Mouse (Mus musculus) yolk sac, embryonic 10.5 days (tissue): ENCODE measurements around the gene Aldh3b1.
A peak's percentile ranks its signal among the peaks of the same experiment; 100 is the strongest.
"Not testable (repeated sequence)": the region's sequence is repeated elsewhere in the genome, so short reads cannot be mapped to it uniquely, and the experiment has no call there.

Source experiments
- DNase-seq: peaks from one replicate; pipeline ENCODE4 v3.0.0-alpha.2; 2017; ENCODE audit warnings: low spot score

Aldh3b1 gene

GRCm38 (mm10) chr19:3929211-3929941, at the start of gene Aldh3b1:
Gene Aldh3b1 (minus strand): TSS chr19:3929808.
- no peak for DNase-seq

GRCm38 (mm10) chr19:3975866-3976265, 46.3 kb upstream of the Aldh3b1 start:
- no peak for DNase-seq

- not testable (repeated sequence) for DNase-seq
These were observed 45.0 kb upstream of the Aldh3b1 start for GRCm38 (mm10) chr19:3974608-3975007.

GRCm38 (mm10) chr19:3972229-3972628, 42.6 kb upstream of the Aldh3b1 start, which contains the start of gene Aldh3b2:
Gene Aldh3b2 (plus strand): TSS chr19:3972328.
- DNase-seq = no peak

- DNase-seq = no peak
These were observed 37.6 kb upstream of the Aldh3b1 start for GRCm38 (mm10) chr19:3967258-3967657.

- DNase-seq = no peak
These were observed 36.9 kb upstream of the Aldh3b1 start for GRCm38 (mm10) chr19:3966330-3967075.

GRCm38 (mm10) chr19:3964030-3964429, 34.4 kb upstream of the Aldh3b1 start:
- DNase-seq = no peak

GRCm38 (mm10) chr19:3962469-3962868, 32.9 kb upstream of the Aldh3b1 start:
- DNase-seq = no peak

GRCm38 (mm10) chr19:3961805-3962204, 32.2 kb upstream of the Aldh3b1 start:
- DNase-seq = not testable (repeated sequence)

GRCm38 (mm10) chr19:3960211-3960610, 30.6 kb upstream of the Aldh3b1 start:
- no peak for DNase-seq

- no peak for DNase-seq
These were observed 29.4 kb upstream of the Aldh3b1 start for GRCm38 (mm10) chr19:3959030-3959429.

- no peak for DNase-seq
These were observed 28.9 kb upstream of the Aldh3b1 start, which contains the start of gene Aldh3b3 for GRCm38 (mm10) chr19:3958470-3958869. Gene Aldh3b3 (plus strand): TSS chr19:3958645.

- not testable (repeated sequence) for DNase-seq
These were observed 27.9 kb upstream of the Aldh3b1 start for GRCm38 (mm10) chr19:3957296-3958036.

- peak; percentile 91 for DNase-seq
These were observed 26.2 kb upstream of the Aldh3b1 start for GRCm38 (mm10) chr19:3955804-3956203.

GRCm38 (mm10) chr19:3955033-3955432, 25.4 kb upstream of the Aldh3b1 start:
- no peak for DNase-seq

- DNase-seq = no peak
These were observed 22.5 kb upstream of the Aldh3b1 start for GRCm38 (mm10) chr19:3952099-3952498.

- no peak for DNase-seq
These were observed 21.9 kb upstream of the Aldh3b1 start for GRCm38 (mm10) chr19:3951461-3951860.

GRCm38 (mm10) chr19:3950331-3950730, 20.7 kb upstream of the Aldh3b1 start:
- DNase-seq = peak; percentile 81

- DNase-seq = peak; percentile 69
These were observed 18.9 kb upstream of the Aldh3b1 start for GRCm38 (mm10) chr19:3948546-3948945.

- DNase-seq = no peak
These were observed 18.2 kb upstream of the Aldh3b1 start for GRCm38 (mm10) chr19:3947813-3948212.

- DNase-seq = peak; percentile 80
These were observed 17.1 kb upstream of the Aldh3b1 start for GRCm38 (mm10) chr19:3946715-3947114.

- DNase-seq = peak; percentile 88
These were observed 16.4 kb upstream of the Aldh3b1 start for GRCm38 (mm10) chr19:3945872-3946564.
